Mouse (Mus musculus) kidney, embryonic 16.5 days (tissue): ENCODE results near the gene Snx3. TPM values are rescaled to one million over a fixed set of nuclear protein-coding genes. Genes with fewer than 3 reads are reported as not detected.

Experiments
- ATAC-seq: fragments of 200-750 bp; cut with Nextera tagmentation; 2 replicates; pipeline ENCODE4 v1.8.0; 2017; ENCODE audit warnings: moderate TSS enrichment; ENCODE audit not compliant: low FRiP score, low TSS enrichment
- H3K27ac ChIP-seq: fragments of 300-500 bp; sonication (generic); 2 replicates; pipeline ENCODE4 v1.5.1; 2014; ENCODE audit warnings: low read length
- H3K27me3 ChIP-seq: fragments of 300-500 bp; sonication (generic); 2 replicates; pipeline ENCODE4 v1.6.1; 2014; ENCODE audit warnings: low read length, control low read depth, mixed read lengths; ENCODE audit not compliant: insufficient read depth
- H3K36me3 ChIP-seq: fragments of 300-500 bp; sonication (generic); 2 replicates; pipeline ENCODE4 v1.6.1; 2014; ENCODE audit warnings: low read length, control low read depth, mixed read lengths; ENCODE audit not compliant: insufficient read depth
- H3K4me1 ChIP-seq: fragments of 300-500 bp; sonication (generic); 2 replicates; pipeline ENCODE4 v1.6.1; 2014; ENCODE audit warnings: low read length, control low read depth, mixed read lengths; ENCODE audit not compliant: insufficient read depth
- H3K4me2 ChIP-seq: fragments of 300-500 bp; sonication (generic); replicated peaks from 2 replicates; pipeline ENCODE4 v1.6.1; 2014; ENCODE audit warnings: low read depth, low read length
- H3K4me3 ChIP-seq: fragments of 300-500 bp; sonication (generic); 2 replicates; pipeline ENCODE4 v1.5.1; 2014; ENCODE audit warnings: mild to moderate bottlenecking, low read length
- H3K9ac ChIP-seq: fragments of 300-500 bp; sonication (generic); replicated peaks from 2 replicates; pipeline ENCODE4 v1.6.1; 2014; ENCODE audit warnings: low read length
- H3K9me3 ChIP-seq: fragments of 300-500 bp; sonication (generic); 2 replicates; pipeline ENCODE4 v1.6.1; 2016; ENCODE audit warnings: low read length, control low read depth
- WGBS: fragments of 180-500 bp; shearing (Covaris S2); extraction: QIAGEN DNeasy Blood & Tissue Kit; methylation state at CpG from one replicate; pipeline ENCODE4 v1.1.7; 2014; 5-methylcytosine and 5-hydroxymethylcytosine counted together
- polyA plus RNA-seq: library from polyadenylated mRNA; unstranded; fragments of >200 nt; fragmentation: Nextera tagmentation; extraction: Ambion mirVana; gene quantifications from 2 replicates; pipeline ENCODE4 v1.2.1, GENCODE M21; 2015

The Snx3 gene
- polyA plus RNA-seq, 1 experiment from 2014 or later, result 371 TPM

GRCm38 (mm10) chr10:42582566-42583110 lies 80.8 kb downstream of the Snx3 start:
- WGBS, result under 1% methylated on average over 44 of the region's 44 CpGs
- ATAC-seq, result no peak
- Histone ChIP-seq H3K36me3 (no peaks in the 10 kb centered on the region), H3K9ac (no peak overlapping the region), H3K4me3 (peak overlapping the region; percentile 11; the same call in 1 of the 2 replicates), H3K27ac (no peak overlapping the region), H3K4me2 (0 out of 2 replicates have a peak overlapping the region, but pooled peaks have one; percentile 6), H3K27me3 (peaks cover 98% of the 10 kb centered on the region), H3K9me3 (peaks cover 3% of the 10 kb centered on the region; the same call in 1 of the 2 replicates), H3K4me1 (peaks cover 21% of the 10 kb centered on the region)

GRCm38 (mm10) chr10:42583157-42583872 lies 81.5 kb downstream of the Snx3 start, which contains the start of the genes Nr2e1 and Ostm1:
TSS of gene Nr2e1 (minus strand) at chr10:42583632.
TSS of gene Ostm1 (plus strand) at chr10:42583822.
- Histone ChIP-seq H3K27ac (no peak within 1 kb of the TSS), H3K36me3 (no peaks in the 10 kb centered on the region)
- under 1% methylated on average over 43 of the region's 43 CpGs for WGBS

GRCm38 (mm10) chr10:42583902-42584435 lies 82.1 kb downstream of the Snx3 start:
- no peak for ATAC-seq
- 1% methylated on average over 32 of the region's 32 CpGs for WGBS

More at GRCm38 (mm10) chr10:42583157-42583872, 81.5 kb downstream of the Snx3 start, which contains the start of the genes Nr2e1 and Ostm1:
- H3K27me3 ChIP-seq, result peaks cover 98% of the 10 kb centered on the region
- H3K4me2 ChIP-seq, result peak within 1 kb of the TSS; percentile 35
- peak within 1 kb of the TSS; percentile 22; the same call in 1 of the 2 replicates for H3K4me3 ChIP-seq
- H3K9me3 ChIP-seq, result peaks cover 3% of the 10 kb centered on the region; the same call in 1 of the 2 replicates
- no peak for ATAC-seq
- peaks cover 21% of the 10 kb centered on the region for H3K4me1 ChIP-seq
- no peak within 1 kb of the TSS for H3K9ac ChIP-seq

GRCm38 (mm10) chr10:42584436-42584983 lies 82.7 kb downstream of the Snx3 start:
- H3K4me3 ChIP-seq, result no peak overlapping the region
- peaks cover 98% of the 10 kb centered on the region for H3K27me3 ChIP-seq
- no peak overlapping the region for H3K9ac ChIP-seq
- H3K4me1 ChIP-seq, result peaks cover 19% of the 10 kb centered on the region
- H3K9me3 ChIP-seq, result peaks cover 3% of the 10 kb centered on the region; the same call in 1 of the 2 replicates
- no peaks in the 10 kb centered on the region for H3K36me3 ChIP-seq
- under 1% methylated on average over 37 of the region's 37 CpGs for WGBS
- no peak overlapping the region for H3K27ac ChIP-seq
- ATAC-seq, result no peak
- 0 out of 2 replicates have a peak overlapping the region, but pooled peaks have one; percentile 10 for H3K4me2 ChIP-seq

More at GRCm38 (mm10) chr10:42583902-42584435, 82.1 kb downstream of the Snx3 start:
- Histone ChIP-seq H3K27ac (no peak overlapping the region), H3K9ac (no peak overlapping the region), H3K4me3 (no peak overlapping the region), H3K9me3 (peaks cover 3% of the 10 kb centered on the region; the same call in 1 of the 2 replicates), H3K36me3 (no peaks in the 10 kb centered on the region), H3K4me2 (0 out of 2 replicates have a peak overlapping the region, but pooled peaks have one; percentile 10), H3K27me3 (peaks cover 98% of the 10 kb centered on the region), H3K4me1 (peaks cover 21% of the 10 kb centered on the region)

Other genes with a start within 250 kb of the Snx3 start
- 5.9 and 6.3 TPM in 2 replicates for gene Foxo3, start 225.3 kb upstream of the Snx3 start, polyA plus RNA-seq
- 8.9 and 9.9 TPM in 2 replicates for gene Afg1l, start 23.5 kb upstream of the Snx3 start, polyA plus RNA-seq
- gene Nr2e1, start 81.6 kb downstream of the Snx3 start, polyA plus RNA-seq, result 0.14 TPM in 1 of 2 replicates, not detected in the other
- 18.2 and 18.5 TPM in 2 replicates for gene Ostm1, start 81.8 kb downstream of the Snx3 start, polyA plus RNA-seq